Mouse (Mus musculus) kidney, postnatal 0 days (tissue): Measurements from ENCODE around the gene Arl5c. TPM values are rescaled to one million over a fixed set of nuclear protein-coding genes. Genes with fewer than 3 reads are reported as not detected.

Experiments
- ATAC-seq: fragments of 200-750 bp; cut with Nextera tagmentation; replicated peaks from 2 replicates; pipeline ENCODE4 v1.8.0; 2017; ENCODE audit warnings: low read depth, moderate number of reproducible peaks, moderate TSS enrichment, moderate library complexity; ENCODE audit not compliant: low FRiP score
- DNase-seq: peaks from one replicate; pipeline ENCODE4 v3.0.0-alpha.2; 2016; ENCODE audit warnings: low spot score
- H3K27ac ChIP-seq: fragments of 300-500 bp; sonication (generic); 2 replicates; pipeline ENCODE4 v1.5.1; 2014; ENCODE audit warnings: mild to moderate bottlenecking
- H3K27me3 ChIP-seq: fragments of 300-500 bp; sonication (generic); 2 replicates; pipeline ENCODE4 v1.6.1; 2014; ENCODE audit warnings: low read length, mixed read lengths; ENCODE audit not compliant: insufficient read depth
- H3K36me3 ChIP-seq: fragments of 300-500 bp; sonication (generic); 2 replicates; pipeline ENCODE4 v1.6.1; 2014; ENCODE audit warnings: low read length, mixed read lengths; ENCODE audit not compliant: insufficient read depth
- H3K4me1 ChIP-seq: fragments of 300-500 bp; sonication (generic); replicated peaks from 2 replicates; pipeline ENCODE4 v1.6.1; 2014; ENCODE audit warnings: antibody characterized with exemption, low read length, mixed read lengths; ENCODE audit not compliant: insufficient read depth
- H3K4me2 ChIP-seq: fragments of 300-500 bp; sonication (generic); 2 replicates; pipeline ENCODE4 v1.6.1; 2014; ENCODE audit warnings: mild to moderate bottlenecking, low read length, moderate library complexity, mixed read lengths
- H3K4me3 ChIP-seq: fragments of 300-500 bp; sonication (generic); replicated peaks from 2 replicates; pipeline ENCODE4 v1.5.1; 2014; ENCODE audit warnings: low read depth, low read length
- H3K9ac ChIP-seq: fragments of 300-500 bp; sonication (generic); 2 replicates; pipeline ENCODE4 v1.6.1; 2014; ENCODE audit warnings: low read depth, low read length
- H3K9me3 ChIP-seq: fragments of 300-500 bp; sonication (generic); replicated peaks from 2 replicates; pipeline ENCODE4 v1.6.1; 2016; ENCODE audit warnings: low read length, inconsistent platforms, mixed read lengths
- CTCF ChIP-seq: IDR thresholded peaks from 2 replicates; pipeline ENCODE4 v1.5.1; 2016; ENCODE audit warnings: antibody characterized with exemption, low read depth, mild to moderate bottlenecking, moderate library complexity
- WGBS: fragments of 180-500 bp; shearing (Covaris S2); extraction: QIAGEN DNeasy Blood & Tissue Kit; methylation state at CpG from one replicate; pipeline ENCODE4 v1.1.7; 2014; 5-methylcytosine and 5-hydroxymethylcytosine counted together
- polyA plus RNA-seq: library from polyadenylated mRNA; unstranded; fragments of >200 nt; fragmentation: Nextera tagmentation; extraction: Ambion mirVana; gene quantifications from 2 replicates; pipeline ENCODE4 v1.2.1, GENCODE M21; 2015

The Arl5c gene
- polyA plus RNA-seq, 1 experiment from 2014 or later = 2.0 TPM

- Histone ChIP-seq H3K9me3 (no peaks in the 10 kb centered on the region), H3K9ac (peak overlapping the region; percentile 76), H3K4me3 (peak overlapping the region; percentile 85), H3K27me3 (0 out of 2 replicates have a peak, but pooled peaks cover 4% of the 10 kb centered on the region), H3K4me2 (peak overlapping the region; percentile 95), H3K4me1 (0 out of 2 replicates have a peak, but pooled peaks cover 4% of the 10 kb centered on the region), H3K36me3 (no peaks in the 10 kb centered on the region), H3K27ac (peak overlapping the region; percentile 80)
- DNase-seq (peak; percentile 91), ATAC-seq (peak; percentile 80)
- under 1% methylated on average over 26 of the region's 26 CpGs for WGBS
- no peak for TF ChIP-seq CTCF
These were observed 7.4 kb downstream of the Arl5c start for GRCm38 (mm10) chr11:97988530-97989096.

GRCm38 (mm10) chr11:97987551-97988526 is 8.1 kb downstream of the Arl5c start:
- ATAC-seq = peak; percentile 76
- peak overlapping the region; percentile 95 for H3K4me2 ChIP-seq
- TF ChIP-seq CTCF = peak; percentile 91
- H3K27me3 ChIP-seq = 0 out of 2 replicates have a peak, but pooled peaks cover 4% of the 10 kb centered on the region
- 0 out of 2 replicates have a peak, but pooled peaks cover 4% of the 10 kb centered on the region for H3K4me1 ChIP-seq
- H3K36me3 ChIP-seq = no peaks in the 10 kb centered on the region
- H3K9ac ChIP-seq = peak overlapping the region; percentile 76
- under 1% methylated on average over 42 of the region's 42 CpGs for WGBS
- DNase-seq = peak; percentile 98
- peak overlapping the region; percentile 85 for H3K4me3 ChIP-seq
- H3K27ac ChIP-seq = peak overlapping the region; percentile 80
- no peaks in the 10 kb centered on the region for H3K9me3 ChIP-seq

- Histone ChIP-seq H3K27me3 (0 out of 2 replicates have a peak, but pooled peaks cover 4% of the 10 kb centered on the region), H3K4me3 (peak overlapping the region; percentile 64), H3K27ac (no peak overlapping the region), H3K9ac (no peak overlapping the region), H3K4me2 (peak overlapping the region; percentile 95), H3K4me1 (0 out of 2 replicates have a peak, but pooled peaks cover 4% of the 10 kb centered on the region), H3K36me3 (no peaks in the 10 kb centered on the region), H3K9me3 (no peaks in the 10 kb centered on the region)
- ATAC-seq (no peak), DNase-seq (no peak)
- WGBS = 28% methylated on average over 14 of the region's 17 CpGs
- no peak for TF ChIP-seq CTCF
These were observed 9.1 kb downstream of the Arl5c start for GRCm38 (mm10) chr11:97986738-97987465.

- peak within 1 kb of the TSS; percentile 95 for H3K4me2 ChIP-seq
- WGBS = 2% methylated on average over 73 of the region's 74 CpGs
- H3K9ac ChIP-seq = peak within 1 kb of the TSS; percentile 63
- 0 out of 2 replicates have a peak, but pooled peaks cover 4% of the 10 kb centered on the region for H3K27me3 ChIP-seq
- no peak for ATAC-seq
- no peaks in the 10 kb centered on the region for H3K36me3 ChIP-seq
- 0 out of 2 replicates have a peak within 1 kb of the TSS, but pooled peaks have one; percentile 2 for H3K27ac ChIP-seq
- no peaks in the 10 kb centered on the region for H3K9me3 ChIP-seq
- H3K4me1 ChIP-seq = 0 out of 2 replicates have a peak, but pooled peaks cover 4% of the 10 kb centered on the region
- peak within 1 kb of the TSS; percentile 64 for H3K4me3 ChIP-seq
- DNase-seq = no peak
- TF ChIP-seq CTCF = no peak
These were observed 10.0 kb downstream of the Arl5c start, which contains the start of gene Plxdc1 for GRCm38 (mm10) chr11:97985727-97986677. TSS of gene Plxdc1 (minus strand) at chr11:97986444.

GRCm38 (mm10) chr11:97983983-97984382 is 12.0 kb downstream of the Arl5c start:
- TF ChIP-seq CTCF = peak; percentile 20; the same call in 1 of the 2 replicates
- no peak for ATAC-seq
- DNase-seq = no peak
- Histone ChIP-seq H3K27ac (no peak overlapping the region), H3K9ac (no peak overlapping the region), H3K4me2 (no peak overlapping the region), H3K27me3 (0 out of 2 replicates have a peak, but pooled peaks cover 4% of the 10 kb centered on the region), H3K4me3 (no peak overlapping the region), H3K9me3 (no peaks in the 10 kb centered on the region), H3K36me3 (no peaks in the 10 kb centered on the region), H3K4me1 (peaks cover 4% of the 10 kb centered on the region; the same call in 1 of the 2 replicates)
- 60% methylated on average over 1 of the region's 1 CpGs for WGBS
